Mouse (Mus musculus) stomach, embryonic 15.5 days (tissue): ENCODE measurements at regions not wholly inside any gene's neighbourhood (a gene's known extent, or its start where the extent isn't known, plus 50 kb on each side); places are given as distances from the start of the nearest gene placed in this dataset.

Experiments
- ATAC-seq: fragments of 200-750 bp; cut with Nextera tagmentation; 2 replicates; pipeline ENCODE4 v1.8.0; 2017; ENCODE audit warnings: low read depth, moderate number of reproducible peaks, moderate TSS enrichment; ENCODE audit not compliant: insufficient read depth, low FRiP score
- H3K27ac ChIP-seq: fragments of 300-500 bp; sonication (generic); 2 replicates; pipeline ENCODE4 v1.5.1; 2015; ENCODE audit warnings: mild to moderate bottlenecking, inconsistent platforms
- H3K27me3 ChIP-seq: fragments of 300-500 bp; sonication (generic); replicated peaks from 2 replicates; pipeline ENCODE4 v1.6.1; 2015; ENCODE audit warnings: inconsistent platforms
- H3K36me3 ChIP-seq: fragments of 300-500 bp; sonication (generic); 2 replicates; pipeline ENCODE4 v1.6.1; 2015; ENCODE audit warnings: inconsistent platforms
- H3K4me1 ChIP-seq: fragments of 300-500 bp; sonication (generic); 2 replicates; pipeline ENCODE4 v1.6.1; 2015; ENCODE audit warnings: inconsistent platforms
- H3K4me2 ChIP-seq: fragments of 300-500 bp; sonication (generic); 2 replicates; pipeline ENCODE4 v1.6.1; 2015; ENCODE audit warnings: mild to moderate bottlenecking, inconsistent platforms
- H3K4me3 ChIP-seq: fragments of 300-500 bp; sonication (generic); replicated peaks from 2 replicates; pipeline ENCODE4 v1.5.1; 2015; ENCODE audit warnings: inconsistent platforms
- H3K9ac ChIP-seq: fragments of 300-500 bp; sonication (generic); 2 replicates; pipeline ENCODE4 v1.6.1; 2015; ENCODE audit warnings: inconsistent platforms
- H3K9me3 ChIP-seq: fragments of 300-500 bp; sonication (generic); 2 replicates; pipeline ENCODE4 v1.6.1; 2016; ENCODE audit warnings: inconsistent platforms
- WGBS: fragments of 180-500 bp; shearing (Covaris S2); methylation state at CpG from one replicate; pipeline ENCODE4 v1.1.7; 2015; 5-methylcytosine and 5-hydroxymethylcytosine counted together

DNA sequence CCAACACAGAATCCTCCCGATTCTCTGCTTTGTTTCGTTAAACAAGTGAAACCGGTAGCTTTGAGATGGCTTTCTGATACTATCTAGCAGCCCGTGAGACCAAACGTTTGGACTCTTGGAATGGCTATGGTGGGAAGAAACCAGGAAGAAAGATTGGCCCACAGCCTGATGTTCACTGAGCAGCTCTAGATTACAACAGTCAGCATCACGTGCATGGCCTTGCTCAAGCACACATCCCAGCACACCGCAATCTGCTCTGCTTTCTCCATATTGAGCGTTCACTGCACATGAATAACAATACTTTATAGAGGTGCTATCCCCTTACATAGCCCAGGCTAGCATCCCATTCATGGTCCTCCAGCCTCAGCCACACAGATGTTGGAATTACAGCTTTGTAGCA lies 80.5 kb upstream of the Pabpc6 start:
- no peak for ATAC-seq
- Histone ChIP-seq H3K4me1 (no peaks in the 10 kb centered on the region), H3K4me2 (no peak overlapping the region), H3K27me3 (no peaks in the 10 kb centered on the region), H3K4me3 (no peak overlapping the region), H3K9ac (no peak overlapping the region), H3K36me3 (no peaks in the 10 kb centered on the region), H3K27ac (no peak overlapping the region), H3K9me3 (no peaks in the 10 kb centered on the region)
- WGBS: 86% methylated on average over 8 of the region's 8 CpGs

DNA sequence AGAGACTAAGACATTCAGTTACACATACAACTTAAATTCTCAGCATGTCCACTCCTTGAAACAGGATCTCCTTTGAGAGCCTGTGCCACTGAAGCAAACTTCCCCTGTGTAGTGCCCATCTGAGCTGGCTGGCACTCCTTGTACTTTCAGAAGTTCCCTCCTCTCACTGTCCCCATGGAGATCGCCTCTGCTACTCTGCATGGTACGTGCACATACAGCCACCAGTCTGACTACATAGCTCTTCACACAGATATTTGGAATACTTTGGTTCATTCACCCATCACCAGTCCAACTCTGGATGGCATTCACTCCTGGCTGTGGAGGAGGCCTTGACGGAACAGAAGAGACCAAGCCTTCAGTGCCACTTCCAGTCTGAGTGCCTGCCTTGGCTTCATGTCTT lies 79.8 kb upstream of the Pabpc6 start:
- ATAC-seq: no peak

DNA sequence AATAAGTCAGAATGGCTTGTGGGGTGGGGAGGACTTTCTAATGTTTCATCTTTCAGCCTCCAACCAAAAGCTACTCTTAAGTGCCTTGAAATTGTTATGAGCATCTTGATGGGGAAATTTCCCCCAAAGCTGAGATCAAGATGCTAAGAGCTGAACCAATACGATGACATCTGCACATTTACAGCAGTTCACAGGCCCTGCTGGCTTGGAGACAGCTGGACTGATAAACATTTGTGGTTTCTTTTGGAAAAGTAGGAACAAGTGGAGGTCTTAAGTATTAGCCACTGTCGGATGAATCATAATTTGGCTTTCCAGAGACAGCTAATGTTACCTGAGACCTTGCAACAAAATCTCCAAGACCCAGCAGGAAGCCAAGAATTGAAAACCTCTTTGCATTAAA lies 78.4 kb upstream of the Pabpc6 start:
- 75% methylated on average over 2 of the region's 2 CpGs for WGBS
- ATAC-seq: no peak

More for the DNA sequence above, 79.8 kb upstream of the Pabpc6 start:
- no peak overlapping the region for H3K4me2 ChIP-seq
- no peak overlapping the region for H3K4me3 ChIP-seq
- H3K27me3 ChIP-seq: no peaks in the 10 kb centered on the region
- WGBS: 86% methylated on average over 3 of the region's 3 CpGs
- H3K36me3 ChIP-seq: no peaks in the 10 kb centered on the region
- H3K27ac ChIP-seq: no peak overlapping the region
- H3K9ac ChIP-seq: no peak overlapping the region
- no peaks in the 10 kb centered on the region for H3K9me3 ChIP-seq
- no peaks in the 10 kb centered on the region for H3K4me1 ChIP-seq

DNA sequence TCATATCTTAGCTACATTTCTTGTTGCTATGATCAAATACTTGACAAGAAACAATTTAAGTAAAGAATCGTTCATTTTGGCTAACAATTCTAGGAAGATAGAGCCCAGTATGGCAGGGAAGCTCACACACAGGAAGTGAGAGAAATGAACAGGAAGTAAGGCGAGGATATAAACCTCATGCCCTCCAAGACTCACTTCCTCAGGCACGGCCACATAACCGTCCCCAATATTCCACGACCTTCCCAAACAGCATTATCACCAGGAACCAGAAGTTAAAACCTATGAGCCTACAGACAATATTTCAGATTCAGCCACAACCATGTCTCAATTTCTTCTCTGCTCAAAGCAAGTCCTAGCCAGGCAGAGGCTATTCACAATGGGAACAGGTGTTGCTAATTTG lies 73.8 kb upstream of the Pabpc6 start:
- Histone ChIP-seq H3K4me1 (no peaks in the 10 kb centered on the region), H3K27ac (no peak overlapping the region), H3K9ac (no peak overlapping the region), H3K4me2 (no peak overlapping the region), H3K9me3 (no peaks in the 10 kb centered on the region), H3K36me3 (no peaks in the 10 kb centered on the region), H3K4me3 (no peak overlapping the region), H3K27me3 (no peaks in the 10 kb centered on the region)
- no peak for ATAC-seq
- 85% methylated on average over 5 of the region's 5 CpGs for WGBS

More for the DNA sequence above, 78.4 kb upstream of the Pabpc6 start:
- Histone ChIP-seq H3K9me3 (no peaks in the 10 kb centered on the region), H3K4me3 (no peak overlapping the region), H3K4me1 (no peaks in the 10 kb centered on the region), H3K27me3 (no peaks in the 10 kb centered on the region), H3K9ac (no peak overlapping the region), H3K4me2 (no peak overlapping the region), H3K36me3 (no peaks in the 10 kb centered on the region), H3K27ac (no peak overlapping the region)

DNA sequence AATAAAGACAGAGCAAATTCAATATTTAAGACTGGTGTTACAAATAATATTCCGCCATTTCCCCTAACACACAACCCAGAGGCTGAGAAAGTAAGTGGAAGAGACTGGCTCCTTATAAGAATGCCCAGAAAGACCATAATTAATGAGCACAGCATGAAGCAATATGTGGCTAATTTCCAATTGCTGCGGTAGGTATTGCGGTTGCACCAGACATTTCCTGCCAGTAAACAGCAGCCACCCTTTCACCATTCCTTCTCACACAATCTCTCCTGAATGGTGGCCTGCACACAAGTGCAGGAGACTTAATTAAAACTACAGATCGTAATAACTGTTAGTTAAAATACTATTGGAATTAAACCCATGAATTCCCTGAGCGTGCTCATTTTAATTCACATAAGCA lies 71.8 kb upstream of the Pabpc6 start:
- 81% methylated on average over 5 of the region's 5 CpGs for WGBS
- no peak overlapping the region for H3K4me3 ChIP-seq
- H3K36me3 ChIP-seq: no peaks in the 10 kb centered on the region
- no peaks in the 10 kb centered on the region for H3K4me1 ChIP-seq
- no peaks in the 10 kb centered on the region for H3K9me3 ChIP-seq
- H3K9ac ChIP-seq: no peak overlapping the region
- no peaks in the 10 kb centered on the region for H3K27me3 ChIP-seq
- no peak for ATAC-seq
- H3K27ac ChIP-seq: no peak overlapping the region
- H3K4me2 ChIP-seq: no peak overlapping the region

DNA sequence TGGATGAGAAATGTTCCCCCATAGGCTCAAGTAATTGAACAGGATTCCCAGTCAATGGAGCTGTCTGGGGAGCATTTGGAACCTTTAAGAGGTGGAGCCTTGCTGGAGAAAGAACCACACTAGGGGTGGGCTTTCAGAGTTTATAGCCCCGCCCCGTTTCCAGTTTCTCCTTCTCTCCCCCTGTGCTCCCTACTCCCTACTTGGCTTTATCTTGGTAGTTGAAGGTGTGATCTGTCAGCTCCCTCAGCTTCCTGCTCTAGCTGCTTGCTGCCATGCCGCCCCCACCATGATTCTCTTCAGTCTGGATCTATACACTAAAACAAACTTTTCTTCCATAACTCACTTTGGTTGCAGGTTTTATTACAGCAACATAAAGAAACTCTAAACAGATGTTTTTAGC lies 59.5 kb upstream of the Pabpc6 start:
- no peaks in the 10 kb centered on the region for H3K36me3 ChIP-seq
- WGBS: 52% methylated on average over 3 of the region's 3 CpGs
- no peak overlapping the region for H3K27ac ChIP-seq
- no peak for ATAC-seq
- H3K9ac ChIP-seq: no peak overlapping the region
- H3K4me3 ChIP-seq: no peak overlapping the region
- no peaks in the 10 kb centered on the region for H3K9me3 ChIP-seq
- no peak overlapping the region for H3K4me2 ChIP-seq
- no peaks in the 10 kb centered on the region for H3K27me3 ChIP-seq
- no peaks in the 10 kb centered on the region for H3K4me1 ChIP-seq

DNA sequence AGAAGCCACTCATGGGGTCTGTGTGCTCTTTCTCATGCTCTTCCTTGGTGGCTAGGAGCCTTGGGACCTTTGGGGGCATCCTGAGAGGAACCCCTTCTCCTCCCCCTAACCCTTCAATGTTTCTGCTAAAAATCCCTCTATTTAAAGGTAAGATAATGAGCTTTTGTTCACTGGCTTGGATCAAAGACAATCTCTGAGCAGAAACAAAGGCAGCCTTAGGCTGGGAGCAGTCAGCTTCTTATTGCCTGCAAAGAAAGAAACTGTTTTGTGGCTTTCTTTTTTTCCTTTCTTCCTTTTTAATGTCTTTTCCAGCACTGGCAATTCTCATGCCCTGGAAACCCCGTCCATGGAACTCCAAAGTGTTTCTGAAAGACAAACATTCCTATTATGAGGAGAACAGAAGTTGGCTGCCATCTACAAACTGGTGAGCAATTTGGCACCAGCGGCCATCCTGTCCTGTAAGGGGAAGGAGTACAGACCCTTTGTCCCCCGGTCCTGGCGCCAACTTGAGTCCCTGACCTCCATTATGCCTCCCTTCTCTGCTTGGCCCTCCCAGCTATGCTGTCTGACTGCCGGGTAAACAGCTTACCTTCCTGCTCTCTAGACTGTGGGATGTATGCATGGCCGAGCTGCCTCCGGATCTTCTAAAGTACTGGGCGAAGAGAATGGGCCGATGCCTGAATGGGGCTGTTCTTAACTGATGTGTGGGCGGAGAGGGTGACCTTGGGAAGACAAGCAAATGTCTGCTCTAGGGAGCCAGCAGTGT lies 56.4 kb upstream of the Pabpc6 start:
- Histone ChIP-seq H3K4me2 (no peak overlapping the region), H3K36me3 (no peaks in the 10 kb centered on the region), H3K9me3 (no peaks in the 10 kb centered on the region), H3K27ac (no peak overlapping the region), H3K4me1 (no peaks in the 10 kb centered on the region), H3K9ac (no peak overlapping the region), H3K27me3 (no peaks in the 10 kb centered on the region), H3K4me3 (no peak overlapping the region)
- 64% methylated on average over 10 of the region's 10 CpGs for WGBS
- ATAC-seq: no peak

DNA sequence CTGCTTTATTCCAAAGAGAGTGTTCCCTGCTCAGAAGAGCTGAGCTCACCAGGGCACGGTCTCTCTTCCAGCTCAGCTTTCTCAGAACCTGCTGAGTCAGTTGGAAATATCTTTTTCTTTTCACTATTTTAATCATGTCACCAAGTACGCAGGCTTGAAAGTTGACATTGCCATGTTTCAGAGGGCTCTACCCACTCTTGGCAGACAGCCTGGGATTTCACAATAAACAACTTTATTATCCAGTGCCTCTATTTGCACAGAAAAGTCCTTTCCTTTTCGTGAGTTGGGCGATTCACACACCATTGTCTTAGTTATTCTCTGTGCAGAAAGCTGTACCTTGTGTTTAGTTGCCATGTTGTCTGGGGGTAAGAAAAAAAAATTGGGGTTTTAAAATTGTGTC lies 54.0 kb upstream of the Pabpc6 start:
- Histone ChIP-seq H3K9ac (no peak overlapping the region), H3K4me2 (no peak overlapping the region), H3K27ac (no peak overlapping the region), H3K9me3 (no peaks in the 10 kb centered on the region), H3K36me3 (no peaks in the 10 kb centered on the region), H3K4me1 (no peaks in the 10 kb centered on the region), H3K4me3 (no peak overlapping the region), H3K27me3 (no peaks in the 10 kb centered on the region)
- no peak; the same call in 1 of the 2 replicates for ATAC-seq
- 37% methylated on average over 4 of the region's 4 CpGs for WGBS

DNA sequence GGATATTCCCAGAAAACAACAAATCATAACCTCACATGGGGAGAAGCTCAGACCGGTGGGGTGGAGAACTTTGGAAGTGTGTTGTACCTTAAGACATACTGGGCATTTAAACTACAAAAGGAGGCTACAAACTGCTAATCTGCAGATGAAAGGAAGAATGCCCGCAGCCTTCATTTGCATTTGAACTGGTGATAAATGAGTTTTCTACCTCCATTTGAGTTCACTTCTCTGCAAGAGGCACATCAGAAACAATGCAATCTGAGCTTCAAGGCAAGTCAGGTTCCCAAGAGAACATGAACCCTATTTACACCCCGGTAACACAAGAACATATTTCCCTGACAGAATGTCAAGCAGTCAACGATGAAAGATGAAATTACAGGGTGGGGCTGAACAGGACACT lies 53.2 kb upstream of the Pabpc6 start:
- 11% methylated on average over 4 of the region's 4 CpGs for WGBS
- Histone ChIP-seq H3K36me3 (no peaks in the 10 kb centered on the region), H3K27ac (no peak overlapping the region), H3K4me1 (no peaks in the 10 kb centered on the region), H3K4me3 (no peak overlapping the region), H3K9ac (no peak overlapping the region), H3K4me2 (no peak overlapping the region), H3K27me3 (no peaks in the 10 kb centered on the region), H3K9me3 (no peaks in the 10 kb centered on the region)
- ATAC-seq: no peak
